Mouse (Mus musculus) heart, embryonic 10.5 days (tissue): ENCODE results near the gene Nipal4. TPM values are rescaled to one million over a fixed set of nuclear protein-coding genes. Genes with fewer than 3 reads are reported as not detected.
A peak's percentile ranks its signal among the peaks of the same experiment; 100 is the strongest.

ENCODE experiments used
- DNase-seq: peaks from one replicate; pipeline ENCODE4 v3.0.0-alpha.2; 2017; ENCODE audit warnings: low spot score
- H3K27ac ChIP-seq: fragments of 300-500 bp; sonication (generic); 2 replicates; pipeline ENCODE4 v1.5.1; 2016; ENCODE audit warnings: mild to moderate bottlenecking
- H3K27me3 ChIP-seq: fragments of 300-500 bp; sonication (generic); 2 replicates; pipeline ENCODE4 v1.6.1; 2016; ENCODE audit warnings: mild to moderate bottlenecking; ENCODE audit not compliant: poor library complexity, insufficient read depth, severe bottlenecking
- H3K36me3 ChIP-seq: fragments of 300-500 bp; sonication (generic); 2 replicates; pipeline ENCODE4 v1.6.1; 2016; ENCODE audit warnings: mild to moderate bottlenecking, moderate library complexity
- H3K4me1 ChIP-seq: fragments of 300-500 bp; sonication (generic); 2 replicates; pipeline ENCODE4 v1.6.1; 2016; ENCODE audit warnings: mild to moderate bottlenecking
- H3K4me3 ChIP-seq: fragments of 300-500 bp; sonication (generic); 2 replicates; pipeline ENCODE4 v1.5.1; 2016; ENCODE audit warnings: mild to moderate bottlenecking, moderate library complexity
- H3K9me3 ChIP-seq: fragments of 300-500 bp; sonication (generic); 2 replicates; pipeline ENCODE4 v1.6.1; 2016; ENCODE audit warnings: mild to moderate bottlenecking, moderate library complexity
- WGBS: fragments of 180-500 bp; shearing (Covaris S2); methylation state at CpG from one replicate; pipeline ENCODE4 v1.1.7; 2016; 5-methylcytosine and 5-hydroxymethylcytosine counted together
- polyA plus RNA-seq: library from polyadenylated mRNA; unstranded; fragments of >200 nt; fragmentation: Nextera tagmentation; extraction: Ambion mirVana; gene quantifications from 2 replicates; pipeline ENCODE4 v1.2.1, GENCODE M21; 2016

Nipal4 gene
- polyA plus RNA-seq = 7.8 and 15.7 TPM in 2 replicates

GRCm38 (mm10) chr11:46165866-46166585, at the start of gene Nipal4:
Gene Nipal4 (minus strand): TSS chr11:46166508.
- peaks cover 24% of the 10 kb centered on the region for H3K27me3 ChIP-seq
- peak within 1 kb of the TSS; percentile 85 for H3K27ac ChIP-seq
- no peak for DNase-seq
- no peaks in the 10 kb centered on the region for H3K9me3 ChIP-seq
- H3K4me1 ChIP-seq = peaks cover 36% of the 10 kb centered on the region
- H3K36me3 ChIP-seq = no peaks in the 10 kb centered on the region
- WGBS = 3% methylated on average over 40 of the region's 40 CpGs
- H3K4me3 ChIP-seq = peak within 1 kb of the TSS; percentile 84

GRCm38 (mm10) chr11:46215354-46215753, 49.0 kb upstream of the Nipal4 start:
- Histone ChIP-seq H3K4me3 (no peak overlapping the region; the same call in 1 of the 2 replicates), H3K36me3 (no peaks in the 10 kb centered on the region), H3K4me1 (peaks cover 71% of the 10 kb centered on the region), H3K27me3 (no peaks in the 10 kb centered on the region), H3K9me3 (no peaks in the 10 kb centered on the region), H3K27ac (peak overlapping the region; percentile 93)
- peak; percentile 92 for DNase-seq
- 10% methylated on average over 3 of the region's 3 CpGs for WGBS

GRCm38 (mm10) chr11:46214368-46215230, 48.3 kb upstream of the Nipal4 start:
- 17% methylated on average over 14 of the region's 14 CpGs for WGBS
- no peak for DNase-seq
- Histone ChIP-seq H3K36me3 (no peaks in the 10 kb centered on the region), H3K27me3 (no peaks in the 10 kb centered on the region), H3K4me1 (peaks cover 74% of the 10 kb centered on the region), H3K9me3 (no peaks in the 10 kb centered on the region), H3K4me3 (no peak overlapping the region), H3K27ac (peak overlapping the region; percentile 93)

- Histone ChIP-seq H3K27ac (peak overlapping the region; percentile 93), H3K36me3 (no peaks in the 10 kb centered on the region), H3K4me1 (peaks cover 69% of the 10 kb centered on the region), H3K27me3 (no peaks in the 10 kb centered on the region), H3K4me3 (no peak overlapping the region), H3K9me3 (no peaks in the 10 kb centered on the region)
- peak; percentile 90 for DNase-seq
- WGBS = 22% methylated on average over 5 of the region's 5 CpGs
Measured at GRCm38 (mm10) chr11:46213844-46214243, 47.5 kb upstream of the Nipal4 start.

GRCm38 (mm10) chr11:46211858-46212257, 45.5 kb upstream of the Nipal4 start:
- DNase-seq = no peak
- H3K9me3 ChIP-seq = no peaks in the 10 kb centered on the region
- H3K27ac ChIP-seq = peak overlapping the region; percentile 93
- H3K27me3 ChIP-seq = no peaks in the 10 kb centered on the region
- H3K4me3 ChIP-seq = no peak overlapping the region
- no peaks in the 10 kb centered on the region for H3K36me3 ChIP-seq
- WGBS = 19% methylated on average over 3 of the region's 3 CpGs
- H3K4me1 ChIP-seq = peaks cover 61% of the 10 kb centered on the region

GRCm38 (mm10) chr11:46209884-46210283, 43.6 kb upstream of the Nipal4 start:
- no peak for DNase-seq
- Histone ChIP-seq H3K9me3 (no peaks in the 10 kb centered on the region), H3K27ac (peak overlapping the region; percentile 93), H3K4me1 (peaks cover 69% of the 10 kb centered on the region), H3K4me3 (no peak overlapping the region), H3K36me3 (no peaks in the 10 kb centered on the region), H3K27me3 (no peaks in the 10 kb centered on the region)
- 34% methylated on average over 2 of the region's 2 CpGs for WGBS

GRCm38 (mm10) chr11:46205639-46206409, 39.5 kb upstream of the Nipal4 start:
- Histone ChIP-seq H3K4me1 (peaks cover 63% of the 10 kb centered on the region), H3K27me3 (no peaks in the 10 kb centered on the region), H3K27ac (peak overlapping the region; percentile 80), H3K36me3 (no peaks in the 10 kb centered on the region), H3K9me3 (no peaks in the 10 kb centered on the region), H3K4me3 (no peak overlapping the region)
- WGBS = 16% methylated on average over 17 of the region's 17 CpGs
- DNase-seq = no peak

- WGBS = 87% methylated on average over 9 of the region's 9 CpGs
- Histone ChIP-seq H3K4me3 (no peak overlapping the region), H3K27me3 (no peaks in the 10 kb centered on the region), H3K4me1 (peaks cover 63% of the 10 kb centered on the region), H3K9me3 (no peaks in the 10 kb centered on the region), H3K36me3 (no peaks in the 10 kb centered on the region), H3K27ac (peak overlapping the region; percentile 80)
- DNase-seq = no peak
Measured at GRCm38 (mm10) chr11:46204841-46205240, 38.5 kb upstream of the Nipal4 start.

- 9% methylated on average over 10 of the region's 10 CpGs for WGBS
- H3K36me3 ChIP-seq = 0 out of 2 replicates have a peak, but pooled peaks cover 4% of the 10 kb centered on the region
- peak overlapping the region; percentile 88 for H3K27ac ChIP-seq
- H3K4me3 ChIP-seq = peak overlapping the region; percentile 27; the same call in 1 of the 2 replicates
- no peaks in the 10 kb centered on the region for H3K9me3 ChIP-seq
- peaks cover 74% of the 10 kb centered on the region for H3K4me1 ChIP-seq
- no peak for DNase-seq
- no peaks in the 10 kb centered on the region for H3K27me3 ChIP-seq
Measured at GRCm38 (mm10) chr11:46202547-46202887, 36.2 kb upstream of the Nipal4 start.

GRCm38 (mm10) chr11:46201636-46202546, 35.6 kb upstream of the Nipal4 start:
- peaks cover 74% of the 10 kb centered on the region for H3K4me1 ChIP-seq
- H3K27ac ChIP-seq = peak overlapping the region; percentile 88
- H3K27me3 ChIP-seq = no peaks in the 10 kb centered on the region
- 0 out of 2 replicates have a peak, but pooled peaks cover 4% of the 10 kb centered on the region for H3K36me3 ChIP-seq
- no peaks in the 10 kb centered on the region for H3K9me3 ChIP-seq
- WGBS = 43% methylated on average over 20 of the region's 20 CpGs
- peak overlapping the region; percentile 27; the same call in 1 of the 2 replicates for H3K4me3 ChIP-seq
- DNase-seq = peak; percentile 84

GRCm38 (mm10) chr11:46200664-46201063, 34.4 kb upstream of the Nipal4 start:
- Histone ChIP-seq H3K36me3 (0 out of 2 replicates have a peak, but pooled peaks cover 4% of the 10 kb centered on the region), H3K27ac (peak overlapping the region; percentile 65)

GRCm38 (mm10) chr11:46194175-46194574, 27.9 kb upstream of the Nipal4 start:
- no peaks in the 10 kb centered on the region for H3K27me3 ChIP-seq
- no peak for DNase-seq
- H3K36me3 ChIP-seq = 0 out of 2 replicates have a peak, but pooled peaks cover 4% of the 10 kb centered on the region
- WGBS = 61% methylated on average over 4 of the region's 4 CpGs
- H3K4me1 ChIP-seq = peaks cover 17% of the 10 kb centered on the region; the same call in 1 of the 2 replicates
- no peak overlapping the region for H3K27ac ChIP-seq
- no peaks in the 10 kb centered on the region for H3K9me3 ChIP-seq
- H3K4me3 ChIP-seq = no peak overlapping the region

More at GRCm38 (mm10) chr11:46200664-46201063, 34.4 kb upstream of the Nipal4 start:
- H3K27me3 ChIP-seq = no peaks in the 10 kb centered on the region
- H3K4me3 ChIP-seq = no peak overlapping the region
- no peaks in the 10 kb centered on the region for H3K9me3 ChIP-seq
- 82% methylated on average over 11 of the region's 11 CpGs for WGBS
- DNase-seq = no peak
- peaks cover 64% of the 10 kb centered on the region for H3K4me1 ChIP-seq
